ENCODE assay signal across 12 mouse cellular contexts in the genomic region with DNA sequence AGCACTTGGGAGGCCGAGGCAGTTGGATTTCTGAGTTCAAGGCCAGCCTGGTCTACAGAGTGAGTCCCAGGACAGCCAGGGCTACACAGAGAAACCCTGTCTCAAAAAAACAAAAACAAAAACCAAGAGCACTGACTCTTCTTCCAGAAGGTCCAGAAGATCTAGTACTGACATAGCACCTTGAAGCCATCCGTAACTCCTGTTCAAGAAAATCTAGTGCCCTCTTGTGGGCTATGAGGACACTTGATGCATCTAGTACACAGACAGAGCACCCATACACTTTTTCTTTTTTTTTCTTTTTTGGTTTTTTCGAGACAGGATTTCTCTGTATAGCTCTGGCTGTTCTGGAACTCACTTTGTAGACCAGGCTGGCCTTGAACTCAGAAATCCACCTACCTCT. TPM values are rescaled to one million over a fixed set of nuclear protein-coding genes. Genes with fewer than 3 reads are reported as not detected.
DNase-seq lines count a peak whose midpoint lies in the region; ATAC-seq and TF ChIP-seq lines count a peak whose summit lies in the region.
"Not testable (repeated sequence)": the region's sequence is repeated elsewhere in the genome, so short reads cannot be mapped to it uniquely, and the experiment has no call there.
"Had no signal": no experiment of that assay in that cellular context is flagged by ENCODE, and none has a peak within 500 bp of the region (broad histone marks: within the 10 kb centered on the region; RNA-seq: fewer than 3 reads in every experiment).

No protein-coding gene starts in this region.

- not testable (repeated sequence) for H3K4me3 ChIP-seq in gastrocnemius, adult 2 months; intestine, postnatal 0 days (ENCODE audit: low read depth, low read length); liver, embryonic 14.5 days (ENCODE audit: insufficient read depth in 1 of 2, low read depth in 2 of 2, low read length in 2 of 2); midbrain, embryonic 11.5 days (ENCODE audit: low read depth, low read length); stomach, postnatal 0 days (ENCODE audit: low read depth, low read length)

- not testable (repeated sequence) for ATAC-seq in intestine, postnatal 0 days; liver, embryonic 14.5 days (ENCODE audit: insufficient read depth); midbrain, embryonic 11.5 days (ENCODE audit: low FRiP score); stomach, postnatal 0 days (ENCODE audit: low FRiP score, low TSS enrichment)

- intact Hi-C loops in gastrocnemius, adult 2 months (cut with DNase I) = loop anchor here (10.0 kb wide), 1 partner anchor 289 kb away; a partner anchor contains a TSS

- peak; percentile 41 for TF ChIP-seq CTCF in gastrocnemius, adult 2 months (IDR thresholded peaks at IDR 0.05)
- TF ChIP-seq CTCF in intestine, postnatal 0 days (IDR thresholded peaks at IDR 0.05; ENCODE audit: low read depth) = peak; percentile 59
- TF ChIP-seq CTCF in liver, embryonic 14.5 days (IDR thresholded peaks at IDR 0.05; ENCODE audit: low read depth) = peak; percentile 49
- TF ChIP-seq CTCF in stomach, postnatal 0 days (IDR thresholded peaks at IDR 0.05; ENCODE audit: low read depth) = peak; percentile 61

- not testable (repeated sequence) for TF ChIP-seq EP300 in liver, embryonic 14.5 days (IDR thresholded peaks at IDR 0.05; ENCODE audit: low read depth); stomach, postnatal 0 days (optimal IDR thresholded peaks at IDR 0.05)

- 70% methylated on average over 3 of the region's 3 CpGs for WGBS in intestine, postnatal 0 days
- 54% methylated on average over 3 of the region's 3 CpGs for WGBS in liver, embryonic 14.5 days (ENCODE audit: insufficient replicate concordance)
- WGBS in midbrain, embryonic 11.5 days = 71% methylated on average over 3 of the region's 3 CpGs
- 61% methylated on average over 3 of the region's 3 CpGs for WGBS in stomach, postnatal 0 days

- H3K9me3 ChIP-seq in intestine, postnatal 0 days (ENCODE audit: control insufficient read depth); liver, embryonic 14.5 days (ENCODE audit: control insufficient read depth, low read length); midbrain, embryonic 11.5 days (ENCODE audit: control insufficient read depth, low read length); stomach, postnatal 0 days (ENCODE audit: control insufficient read depth, low read length): not testable (repeated sequence)

- H3K4me1 ChIP-seq in intestine, postnatal 0 days (replicated peaks; ENCODE audit: control insufficient read depth, insufficient read depth, low read length); liver, embryonic 14.5 days (replicated peaks; ENCODE audit: control insufficient read depth in 2 of 2, insufficient read depth in 2 of 2, low read length in 1 of 2); midbrain, embryonic 11.5 days (ENCODE audit: control insufficient read depth, insufficient read depth, low read length); stomach, postnatal 0 days (replicated peaks; ENCODE audit: control insufficient read depth, insufficient read depth): not testable (repeated sequence)

- H3K36me3 ChIP-seq in intestine, postnatal 0 days (ENCODE audit: control insufficient read depth, insufficient read depth); liver, embryonic 14.5 days (replicated peaks; ENCODE audit: control insufficient read depth, insufficient read depth, low read depth); midbrain, embryonic 11.5 days (ENCODE audit: control insufficient read depth, insufficient read depth, low read length); stomach, postnatal 0 days (ENCODE audit: control insufficient read depth, insufficient read depth, low read length): not testable (repeated sequence)

- DNase-seq in CD4-positive, CD25-positive, alpha-beta regulatory T cell, adult 2 months (ENCODE audit: low read depth, low spot score) = peak; percentile 46
- DNase-seq in R1 (ENCODE audit: low read depth, low spot score) = peak; percentile 70
- peak; percentile 66 for DNase-seq in embryo, embryonic 10.5 days (ENCODE audit: low spot score)
- not testable (repeated sequence) for DNase-seq in gastrocnemius, adult 2 months; liver, embryonic 14.5 days (ENCODE audit: low read depth in 3 of 3, low spot score in 3 of 3); stomach, postnatal 0 days (ENCODE audit: low spot score)
- DNase-seq in midbrain, embryonic 11.5 days (ENCODE audit: low spot score, missing footprints) = peak; percentile 59

- not testable (repeated sequence) for H3K4me2 ChIP-seq in intestine, postnatal 0 days (replicated peaks; ENCODE audit: low read depth); liver, embryonic 14.5 days (ENCODE audit: low read depth); midbrain, embryonic 11.5 days; stomach, postnatal 0 days (replicated peaks; ENCODE audit: low read depth)

- H3K27ac ChIP-seq in gastrocnemius, adult 2 months; intestine, postnatal 0 days (ENCODE audit: low read depth, low read length); liver, embryonic 14.5 days; midbrain, embryonic 11.5 days (ENCODE audit: low read depth, low read length); stomach, postnatal 0 days (replicated peaks): not testable (repeated sequence)

- H3K27me3 ChIP-seq in intestine, postnatal 0 days (replicated peaks; ENCODE audit: control insufficient read depth, insufficient read depth, low read length); liver, embryonic 14.5 days (ENCODE audit: control insufficient read depth, insufficient read depth, low read length); midbrain, embryonic 11.5 days (ENCODE audit: control insufficient read depth, insufficient read depth, low read length); stomach, postnatal 0 days (ENCODE audit: control insufficient read depth, insufficient read depth, low read length): not testable (repeated sequence)

- H3K9ac ChIP-seq in intestine, postnatal 0 days (ENCODE audit: low read depth, low read length); liver, embryonic 14.5 days (replicated peaks); midbrain, embryonic 11.5 days (ENCODE audit: low read length); stomach, postnatal 0 days (ENCODE audit: low read length): not testable (repeated sequence)

RNA-seq across cellular contexts. Expression of a gene that starts 8.5 kb away (rescaled TPM):
- total RNA-seq in gastrocnemius, adult 2 months (2021) = not detected
- polyA plus RNA-seq in intestine, postnatal 0 days (2015; fragmentation: Nextera tagmentation; extraction: Ambion mirVana) = 1.3 and 1.8 TPM in 2 replicates
- 0.01 and 0.06 TPM in 2 replicates for polyA plus RNA-seq in liver, embryonic 14.5 days (2012; rRNA removed)
- not detected in 2 replicates for polyA plus RNA-seq in liver, embryonic 14.5 days (2014; fragmentation: Nextera tagmentation; extraction: Ambion mirVana)
- 0.21 and 0.30 TPM in 2 replicates for polyA plus RNA-seq in midbrain, embryonic 11.5 days (2014; fragmentation: Nextera tagmentation; extraction: Ambion mirVana)
- 0.98 and 1.6 TPM in 2 replicates for polyA plus RNA-seq in stomach, postnatal 0 days (2015; fragmentation: Nextera tagmentation; extraction: Ambion mirVana)
- total RNA-seq: gastrocnemius, adult 8-10 months; heart, postnatal 4 days had no signal
- polyA plus RNA-seq: forebrain, embryonic 10.5 days; stomach, embryonic 14.5 days had no signal

RNA-seq across cellular contexts. Expression of a gene that starts 8.7 kb away (rescaled TPM):
- total RNA-seq in gastrocnemius, adult 2 months (2021) = under 1 TPM; 0.26 to 0.45 TPM
- 1.9 and 2.0 TPM in 2 replicates for polyA plus RNA-seq in intestine, postnatal 0 days (2015; fragmentation: Nextera tagmentation; extraction: Ambion mirVana)
- 2.0 and 4.0 TPM in 2 replicates for polyA plus RNA-seq in liver, embryonic 14.5 days (2012; rRNA removed)
- polyA plus RNA-seq in liver, embryonic 14.5 days (2014; fragmentation: Nextera tagmentation; extraction: Ambion mirVana) = 4.3 and 4.4 TPM in 2 replicates
- 13.6 and 15.7 TPM in 2 replicates for polyA plus RNA-seq in midbrain, embryonic 11.5 days (2014; fragmentation: Nextera tagmentation; extraction: Ambion mirVana)
- polyA plus RNA-seq in stomach, postnatal 0 days (2015; fragmentation: Nextera tagmentation; extraction: Ambion mirVana) = 1.7 and 1.8 TPM in 2 replicates

RNA-seq across cellular contexts. Expression of a gene that starts 54.6 kb away (rescaled TPM):
- under 1 TPM; 0.36 to 0.50 TPM for total RNA-seq in gastrocnemius, adult 2 months (2021)
- 1.4 and 1.7 TPM in 2 replicates for polyA plus RNA-seq in intestine, postnatal 0 days (2015; fragmentation: Nextera tagmentation; extraction: Ambion mirVana)
- 1.6 and 2.0 TPM in 2 replicates for polyA plus RNA-seq in liver, embryonic 14.5 days (2012; rRNA removed)
- polyA plus RNA-seq in liver, embryonic 14.5 days (2014; fragmentation: Nextera tagmentation; extraction: Ambion mirVana) = 1.7 and 1.9 TPM in 2 replicates
- polyA plus RNA-seq in midbrain, embryonic 11.5 days (2014; fragmentation: Nextera tagmentation; extraction: Ambion mirVana) = 12.4 and 16.5 TPM in 2 replicates
- 0.84 and 1.1 TPM in 2 replicates for polyA plus RNA-seq in stomach, postnatal 0 days (2015; fragmentation: Nextera tagmentation; extraction: Ambion mirVana)
